Mouse (Mus musculus) liver, embryonic 12.5 days (tissue): ENCODE data around the gene Krtap8-1. TPM values are rescaled to one million over a fixed set of nuclear protein-coding genes. Genes with fewer than 3 reads are reported as not detected.

Experiments
- ATAC-seq: fragments of 200-750 bp; cut with Nextera tagmentation; 2 replicates; pipeline ENCODE4 v1.8.0; 2017; ENCODE audit warnings: moderate number of reproducible peaks, mild to moderate bottlenecking, moderate library complexity
- H3K27ac ChIP-seq: fragments of 300-500 bp; sonication (generic); 2 replicates; pipeline ENCODE4 v1.5.1; 2016; ENCODE audit warnings: mild to moderate bottlenecking
- H3K27me3 ChIP-seq: fragments of 300-500 bp; sonication (generic); replicated peaks from 2 replicates; pipeline ENCODE4 v1.6.1; 2016; ENCODE audit warnings: mild to moderate bottlenecking, moderate library complexity
- H3K36me3 ChIP-seq: fragments of 300-500 bp; sonication (generic); 2 replicates; pipeline ENCODE4 v1.6.1; 2016; ENCODE audit warnings: mild to moderate bottlenecking, moderate library complexity
- H3K4me1 ChIP-seq: fragments of 300-500 bp; sonication (generic); 2 replicates; pipeline ENCODE4 v1.6.1; 2016
- H3K4me2 ChIP-seq: fragments of 300-500 bp; sonication (generic); 2 replicates; pipeline ENCODE4 v1.6.1; 2016; ENCODE audit warnings: mild to moderate bottlenecking, moderate library complexity
- H3K4me3 ChIP-seq: fragments of 300-500 bp; sonication (generic); 2 replicates; pipeline ENCODE4 v1.5.1; 2016; ENCODE audit warnings: mild to moderate bottlenecking, moderate library complexity
- H3K9ac ChIP-seq: fragments of 300-500 bp; sonication (generic); 2 replicates; pipeline ENCODE4 v1.6.1; 2016; ENCODE audit warnings: mild to moderate bottlenecking, moderate library complexity
- H3K9me3 ChIP-seq: fragments of 300-500 bp; sonication (generic); replicated peaks from 2 replicates; pipeline ENCODE4 v1.6.1; 2016; ENCODE audit warnings: mild to moderate bottlenecking, moderate library complexity
- WGBS: fragments of 180-500 bp; shearing (Covaris S2); methylation state at CpG from one replicate; pipeline ENCODE4 v1.1.7; 2016; ENCODE audit not compliant: insufficient replicate concordance; 5-methylcytosine and 5-hydroxymethylcytosine counted together
- polyA plus RNA-seq: library from polyadenylated mRNA; unstranded; fragments of >200 nt; fragmentation: Nextera tagmentation; extraction: Ambion mirVana; gene quantifications from 2 replicates; pipeline ENCODE4 v1.2.1, GENCODE M21; 2016

The Krtap8-1 gene
- polyA plus RNA-seq, 1 experiment from 2014 or later, result not detected

- Histone ChIP-seq H3K36me3 (no peaks in the 10 kb centered on the region), H3K4me2 (no peak overlapping the region), H3K9me3 (0 out of 2 replicates have a peak, but pooled peaks cover 13% of the 10 kb centered on the region), H3K27ac (no peak overlapping the region), H3K27me3 (no peaks in the 10 kb centered on the region), H3K4me1 (no peaks in the 10 kb centered on the region), H3K9ac (no peak overlapping the region), H3K4me3 (no peak overlapping the region)
- WGBS, result 69% methylated on average over 5 of the region's 5 CpGs
- no peak for ATAC-seq
Measured at GRCm38 (mm10) chr16:89497002-89497401, 9.2 kb upstream of the Krtap8-1 start.

GRCm38 (mm10) chr16:89495394-89496153 is 7.8 kb upstream of the Krtap8-1 start:
- no peak overlapping the region for H3K4me2 ChIP-seq
- H3K27me3 ChIP-seq, result no peaks in the 10 kb centered on the region
- H3K27ac ChIP-seq, result no peak overlapping the region
- no peak overlapping the region for H3K4me3 ChIP-seq
- H3K9ac ChIP-seq, result no peak overlapping the region
- ATAC-seq, result no peak
- 0 out of 2 replicates have a peak, but pooled peaks cover 9% of the 10 kb centered on the region for H3K9me3 ChIP-seq
- no peaks in the 10 kb centered on the region for H3K36me3 ChIP-seq
- WGBS, result 69% methylated on average over 7 of the region's 7 CpGs
- no peaks in the 10 kb centered on the region for H3K4me1 ChIP-seq

GRCm38 (mm10) chr16:89477679-89478314 is 10.0 kb downstream of the Krtap8-1 start:
- H3K9me3 ChIP-seq, result peaks cover 3% of the 10 kb centered on the region; the same call in 1 of the 2 replicates
- 0 out of 2 replicates have a peak, but pooled peaks have one; percentile 13 for ATAC-seq
- H3K4me2 ChIP-seq, result no peak overlapping the region
- no peaks in the 10 kb centered on the region for H3K4me1 ChIP-seq
- H3K27ac ChIP-seq, result no peak overlapping the region
- no peak overlapping the region for H3K4me3 ChIP-seq
- H3K36me3 ChIP-seq, result no peaks in the 10 kb centered on the region
- 75% methylated on average over 12 of the region's 12 CpGs for WGBS
- H3K27me3 ChIP-seq, result no peaks in the 10 kb centered on the region
- no peak overlapping the region for H3K9ac ChIP-seq

- no peak overlapping the region for H3K4me2 ChIP-seq
- WGBS, result 63% methylated on average over 5 of the region's 5 CpGs
- H3K4me1 ChIP-seq, result no peaks in the 10 kb centered on the region
- no peaks in the 10 kb centered on the region for H3K27me3 ChIP-seq
- no peak overlapping the region for H3K4me3 ChIP-seq
- ATAC-seq, result no peak
- 0 out of 2 replicates have a peak, but pooled peaks cover 8% of the 10 kb centered on the region for H3K9me3 ChIP-seq
- no peaks in the 10 kb centered on the region for H3K36me3 ChIP-seq
- no peak overlapping the region for H3K9ac ChIP-seq
- no peak overlapping the region for H3K27ac ChIP-seq
Measured at GRCm38 (mm10) chr16:89461189-89461588, 26.6 kb downstream of the Krtap8-1 start.

Other genes with a start within 250 kb of the Krtap8-1 start
- gene Krtap21-1, start 84.1 kb downstream of the Krtap8-1 start, polyA plus RNA-seq, result not detected in 2 replicates
- not detected in 2 replicates for gene Krtap6-2, start 67.8 kb downstream of the Krtap8-1 start, polyA plus RNA-seq
- not detected in 2 replicates for gene Krtap7-1, start 20.4 kb upstream of the Krtap8-1 start, polyA plus RNA-seq
- not detected in 2 replicates for gene Krtap11-1, start 83.2 kb upstream of the Krtap8-1 start, polyA plus RNA-seq